Mouse (Mus musculus) lung, adult 2 months (tissue): ENCODE measurements at regions not wholly inside any gene's neighbourhood (a gene's known extent, or its start where the extent isn't known, plus 50 kb on each side); places are given as distances from the start of the nearest gene placed in this dataset.

Source experiments
- CTCF ChIP-seq: fragments of 200-500 bp; IDR thresholded peaks from 2 replicates; pipeline ENCODE4 v1.5.1; 2011; ENCODE audit warnings: mild to moderate bottlenecking, low read length, control low read depth; ENCODE audit not compliant: insufficient read depth
- POLR2A ChIP-seq: fragments of 200-500 bp; IDR thresholded peaks from 2 replicates; pipeline ENCODE4 v1.6.1; 2011; ENCODE audit warnings: low read depth, mild to moderate bottlenecking, control low read depth, low read length, borderline replicate concordance; ENCODE audit errors: extremely low read depth

DNA sequence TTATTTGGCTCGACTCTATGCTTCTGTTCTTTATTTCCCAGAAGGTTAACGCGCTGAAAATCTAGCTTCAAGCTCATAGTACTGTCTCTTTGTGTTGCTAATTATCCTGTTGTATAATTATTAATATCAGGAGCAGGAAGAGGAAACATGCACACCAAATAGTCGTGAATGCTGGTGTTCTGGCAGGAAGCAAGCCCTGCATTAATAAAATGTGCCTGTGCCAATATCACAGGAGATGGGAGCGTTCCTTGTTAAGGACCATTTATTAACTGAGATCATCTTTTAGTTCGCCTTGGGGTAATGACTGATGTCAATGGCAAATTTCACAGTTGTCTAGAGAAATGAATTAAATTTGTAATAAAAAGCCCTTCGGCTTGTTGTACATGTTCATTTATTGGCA lies 883.5 kb upstream of the Pou3f3 start:
- TF ChIP-seq CTCF (no peak), POLR2A (no peak)
